Mouse (Mus musculus) gastrocnemius, postnatal 36 days (tissue): Measurements from ENCODE around the gene Gale. TPM values are rescaled to one million over a fixed set of nuclear protein-coding genes. Genes with fewer than 3 reads are reported as not detected.
A peak's percentile ranks its signal among the peaks of the same experiment; 100 is the strongest.

Experiments
- DNase-seq, 2 experiments: peaks; one replicate each; pipeline ENCODE4 v3.0.0; 2022
- intact Hi-C: fragments of 180-260 bp; cut with DNase I; formaldehyde crosslinking; loops from one replicate; pipeline ENCODE4 v1.15.1; 2025
- long read RNA-seq, 2 experiments: library from polyadenylated mRNA; stranded (forward); transcript quantifications; one replicate each; pipeline ENCODE4 v2.0.0; 2021
- total RNA-seq, 2 experiments: library from RNA; stranded (reverse); gene quantifications; 2 replicates each; pipeline ENCODE4 v1.2.3; 2021

Gene Gale
- total RNA-seq: under 1 TPM; 0.49 to 0.69 TPM
- long read RNA-seq, experiment 1, partial matches to known transcripts: 1 of 1 reads
- long read RNA-seq, experiment 1, other reads (novel, unspliced or antisense): 0 of 1 reads
- long read RNA-seq, experiment 2, partial matches to known transcripts: 0 of 1 reads
- long read RNA-seq, experiment 2, other reads (novel, unspliced or antisense): 1 of 1 reads

DNA sequence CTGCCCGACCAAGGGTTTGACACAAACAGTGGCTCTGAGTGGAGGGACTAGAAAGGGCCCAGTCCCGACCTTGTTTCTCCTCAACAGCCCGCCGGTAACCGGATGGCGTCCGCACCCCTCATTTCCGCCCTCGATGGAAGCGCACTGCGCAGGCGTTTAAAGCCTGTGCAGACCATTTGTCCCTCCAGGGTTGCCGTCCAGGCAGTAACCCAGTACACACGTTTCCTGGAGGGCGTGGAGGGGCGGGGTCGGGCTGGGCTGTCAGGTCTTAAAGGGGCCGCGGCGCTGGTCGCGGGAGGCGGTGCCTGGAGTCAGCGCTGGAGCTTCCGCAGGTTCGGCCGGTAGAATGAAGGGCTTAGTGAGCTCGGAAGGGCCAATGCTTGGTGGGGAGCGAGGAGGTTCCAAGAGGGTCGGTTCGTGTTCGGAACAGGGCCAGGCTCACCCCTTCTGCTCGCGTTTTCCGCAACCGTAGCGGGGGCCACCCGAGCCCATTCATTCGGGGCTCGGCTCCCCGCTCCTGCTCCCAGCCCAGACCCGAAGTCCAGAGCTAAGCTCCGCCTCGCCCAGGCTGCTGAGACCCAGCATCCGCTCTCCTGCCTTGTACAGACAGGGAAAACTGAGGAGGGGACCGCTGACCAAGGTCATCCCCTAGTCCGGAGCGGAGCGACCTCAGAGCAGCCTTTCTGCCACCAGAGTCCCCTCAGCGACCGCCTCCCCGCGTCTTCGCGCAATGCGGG, at the start of gene Gale:
TSS of gene Gale (plus strand) at position 271 of the 737 bp plus-strand sequence.
- peak; percentile 86 to 93 for DNase-seq
- intact Hi-C loops: no loop called here

DNA sequence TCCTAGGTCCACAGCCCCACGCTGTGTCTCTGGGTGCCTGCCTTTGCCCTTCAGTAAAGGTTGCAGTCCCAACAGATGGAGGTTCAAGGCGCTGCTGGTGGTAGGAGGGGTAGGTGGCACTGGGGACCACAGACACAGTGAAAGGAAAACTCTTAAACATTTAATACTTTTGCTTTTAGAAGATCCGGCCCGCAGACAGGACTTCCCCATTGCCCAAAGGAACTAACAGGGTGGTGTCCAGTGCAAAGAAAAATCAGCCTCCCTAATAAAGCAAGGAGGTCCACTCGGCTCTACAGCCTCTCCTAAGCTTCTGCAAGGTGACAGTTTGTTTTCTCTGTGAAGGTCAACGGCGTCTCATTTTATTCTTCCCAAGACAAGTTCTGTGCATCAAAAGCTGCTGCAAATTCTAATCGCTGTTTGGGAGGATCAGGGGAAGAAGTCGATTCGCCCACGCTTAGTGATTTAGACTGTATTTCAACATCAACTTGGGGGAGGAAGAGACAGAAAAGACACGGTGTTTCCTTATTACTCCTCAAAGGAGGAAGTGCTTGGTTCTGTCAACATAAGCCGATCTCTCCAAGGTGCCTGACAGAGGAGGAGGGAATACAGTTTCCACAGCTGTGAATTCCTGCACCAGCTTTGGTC, 44.8 kb upstream of the Gale start:
- intact Hi-C loops: no loop called here

DNA sequence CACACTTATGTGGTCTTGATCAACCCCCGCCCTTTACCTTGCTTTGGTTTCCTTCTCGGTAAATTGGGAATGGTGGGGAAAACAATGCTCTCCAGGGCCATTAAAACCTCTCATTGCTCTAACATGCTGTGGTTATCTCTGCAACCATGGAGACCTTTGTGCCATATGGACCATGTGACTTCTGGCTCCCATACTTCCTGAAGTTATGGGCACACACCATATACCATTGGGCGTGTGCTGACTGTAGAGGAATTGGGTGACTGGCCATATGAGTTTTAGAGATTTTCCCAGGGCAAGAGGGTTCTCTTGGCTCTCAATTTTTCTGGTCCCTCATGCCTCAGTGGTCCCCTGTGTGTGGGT, 44.3 kb upstream of the Gale start:
- intact Hi-C loops: no loop called here
- DNase-seq: no peak

More for the DNA sequence above, 44.8 kb upstream of the Gale start:
- no peak for DNase-seq

GRCm38 (mm10) chr4:135920304-135921241, 43.0 kb upstream of the Gale start, which contains the start of gene Fuca1:
TSS of gene Fuca1 (plus strand) at chr4:135920735.
- intact Hi-C loops: no loop called here
- peak; percentile 93 to 95 for DNase-seq

DNA sequence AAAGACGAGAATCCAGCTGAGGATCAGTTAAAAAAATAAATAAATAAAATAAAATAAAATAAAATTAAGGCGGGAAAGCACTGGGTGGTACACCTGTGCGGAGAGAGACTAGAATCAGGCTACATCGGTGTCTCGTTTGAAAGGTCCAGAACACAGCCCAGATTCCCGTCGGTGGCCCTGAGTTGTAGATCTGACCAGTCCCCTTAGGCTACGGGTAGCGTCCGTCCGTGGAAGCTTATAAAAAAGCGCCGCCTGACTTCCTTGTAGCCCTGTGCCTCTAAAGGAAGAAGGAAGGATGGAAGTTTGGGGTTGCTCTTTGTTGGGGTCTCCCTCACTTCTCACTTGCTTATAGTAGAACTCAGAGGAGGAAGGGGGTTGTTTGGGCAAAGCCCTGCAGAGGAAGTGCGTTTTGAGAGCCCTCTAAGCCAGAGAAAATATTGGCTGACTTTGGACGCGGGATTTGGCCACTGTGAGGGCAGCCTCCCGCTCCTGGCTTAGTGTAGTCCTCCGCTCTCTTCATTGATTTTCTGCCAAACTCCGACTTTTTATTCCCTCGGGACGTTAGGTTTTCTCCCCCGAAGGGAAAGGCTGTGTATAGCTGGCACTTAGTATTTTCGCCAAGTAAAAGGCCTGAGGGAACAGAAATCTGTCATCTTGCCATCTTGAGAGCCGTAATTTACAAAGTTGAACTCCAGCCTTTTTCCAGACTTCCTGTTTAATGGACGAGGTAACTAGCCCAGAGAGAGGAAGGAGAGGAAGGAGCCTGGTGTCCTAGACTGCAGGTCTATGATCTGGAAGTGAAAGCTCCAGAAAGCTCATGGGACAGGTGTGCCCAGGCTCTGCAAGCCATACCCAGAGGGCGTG, 42.0 kb upstream of the Gale start:
- DNase-seq: no peak
- intact Hi-C loops: no loop called here

DNA sequence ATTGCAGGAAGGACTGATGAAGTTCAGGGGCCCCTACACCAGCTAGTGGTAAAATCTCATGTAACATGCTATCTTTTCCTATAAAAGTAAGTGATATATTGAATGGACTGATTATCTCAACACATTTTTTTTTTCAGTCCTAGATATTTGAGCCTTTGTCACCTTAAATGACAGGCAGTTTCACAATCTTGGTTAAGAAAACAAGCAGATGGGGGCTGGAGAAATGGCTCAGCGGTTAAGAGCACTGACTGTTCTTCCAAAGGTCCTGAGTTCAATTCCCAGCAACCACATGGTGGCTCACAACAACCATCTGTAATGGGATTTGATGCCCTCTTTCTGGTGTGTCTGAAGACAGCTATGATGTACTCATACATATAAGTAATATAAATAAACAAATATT, 41.3 kb upstream of the Gale start:
- intact Hi-C loops: no loop called here
- DNase-seq: no peak

DNA sequence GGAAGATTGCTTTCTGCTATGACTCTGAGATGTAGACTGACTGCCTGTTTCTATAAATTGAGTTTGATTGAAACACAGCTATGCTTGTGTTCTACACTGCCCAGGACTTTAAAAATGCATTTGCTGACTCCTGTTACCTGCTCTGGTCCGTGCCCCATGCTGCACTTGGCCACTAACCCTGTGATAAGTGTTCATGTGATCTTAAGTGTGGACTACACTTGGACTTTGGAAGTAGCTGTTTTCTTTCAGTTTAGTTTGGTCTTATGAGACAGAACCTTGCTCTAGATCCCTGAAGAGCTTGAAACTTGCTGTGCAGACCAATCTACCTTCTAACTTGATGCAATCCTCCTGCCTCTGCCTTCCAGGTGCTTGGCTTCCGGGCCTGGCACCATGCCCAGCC, 39.1 kb upstream of the Gale start:
- DNase-seq: no peak
- intact Hi-C loops: no loop called here

DNA sequence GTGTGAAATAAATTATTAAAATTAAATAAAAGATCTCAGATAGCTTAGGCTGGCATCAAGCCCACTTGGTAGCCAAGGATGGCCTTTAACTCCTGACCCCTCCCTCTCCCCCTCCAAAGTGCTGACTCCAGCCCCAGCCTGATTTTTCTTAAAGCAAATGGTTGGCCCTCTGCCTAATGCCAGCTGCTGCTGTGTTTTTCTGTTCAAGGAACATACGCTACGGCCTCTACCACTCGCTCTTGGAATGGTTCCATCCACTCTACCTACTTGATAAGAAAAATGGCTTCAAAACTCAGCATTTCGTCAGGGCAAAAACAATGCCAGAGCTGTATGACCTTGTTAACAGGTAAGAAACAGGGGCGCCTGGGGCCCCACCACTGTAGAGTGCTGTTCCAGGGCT, 38.2 kb upstream of the Gale start:
- intact Hi-C loops: no loop called here
- DNase-seq: no peak

GRCm38 (mm10) chr4:135926195-135926808, 37.2 kb upstream of the Gale start:
- no peak for DNase-seq
- intact Hi-C loops: no loop called here

- intact Hi-C loops: no loop called here
- no peak for DNase-seq
These were observed 36.7 kb upstream of the Gale start for GRCm38 (mm10) chr4:135926861-135927260.

- intact Hi-C loops: no loop called here
These were observed 35.2 kb upstream of the Gale start for GRCm38 (mm10) chr4:135928376-135928775.

GRCm38 (mm10) chr4:135929405-135929804, 34.1 kb upstream of the Gale start:
- intact Hi-C loops: no loop called here

More at GRCm38 (mm10) chr4:135928376-135928775, 35.2 kb upstream of the Gale start:
- no peak for DNase-seq

DNA sequence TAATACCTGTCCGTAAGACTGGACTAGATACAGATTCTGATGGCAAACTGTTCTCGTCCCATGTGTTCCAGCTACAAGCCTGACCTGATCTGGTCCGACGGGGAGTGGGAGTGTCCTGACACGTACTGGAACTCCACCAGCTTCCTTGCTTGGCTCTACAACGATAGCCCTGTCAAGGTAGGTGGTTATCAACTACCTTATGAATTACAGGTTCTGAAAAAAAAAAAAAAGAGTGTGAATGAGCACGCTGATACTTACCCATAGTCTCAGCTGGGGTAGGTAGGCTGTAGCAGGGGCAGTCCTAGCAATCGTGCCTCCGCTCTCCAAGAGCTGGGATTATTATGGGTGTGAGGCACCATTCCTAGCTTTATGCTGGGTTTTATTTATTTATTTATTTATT, 33.7 kb upstream of the Gale start:
- DNase-seq: no peak
- intact Hi-C loops: loop anchor here (5.0 kb wide), 2 partner anchors 43 to 128 kb away; no protein-coding TSS in a partner anchor

More at GRCm38 (mm10) chr4:135929405-135929804, 34.1 kb upstream of the Gale start:
- DNase-seq: no peak

DNA sequence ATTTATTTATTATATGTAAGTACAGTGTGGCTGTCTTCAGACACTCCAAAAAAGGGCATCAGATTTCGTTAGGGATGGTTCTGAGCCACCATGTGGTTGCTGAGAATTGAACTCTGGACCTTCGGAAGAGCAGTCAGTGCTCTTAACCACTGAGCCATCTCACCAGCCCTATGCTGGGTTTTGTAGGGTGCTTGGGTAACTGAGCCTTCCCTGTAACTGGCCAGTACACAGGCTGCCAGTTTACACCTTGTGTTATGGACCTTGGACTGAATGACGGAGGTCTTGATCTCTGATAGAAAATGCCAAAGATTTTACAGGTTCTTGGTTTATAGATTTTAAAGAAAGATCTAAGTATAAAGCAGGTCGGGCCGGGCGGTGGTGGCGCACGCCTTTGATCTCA, 33.3 kb upstream of the Gale start:
- DNase-seq: no peak
- intact Hi-C loops: loop anchor here (5.0 kb wide), 2 partner anchors 43 to 128 kb away; no protein-coding TSS in a partner anchor

GRCm38 (mm10) chr4:135931832-135932231, 31.7 kb upstream of the Gale start:
- intact Hi-C loops: loop anchor here (5.0 kb wide), 2 partner anchors 45 to 130 kb away; no protein-coding TSS in a partner anchor
- no peak for DNase-seq

- no peak for DNase-seq
- intact Hi-C loops: loop anchor here (5.0 kb wide), 2 partner anchors 48 to 133 kb away; no protein-coding TSS in a partner anchor
These were observed 28.6 kb upstream of the Gale start for GRCm38 (mm10) chr4:135934708-135935500.

DNA sequence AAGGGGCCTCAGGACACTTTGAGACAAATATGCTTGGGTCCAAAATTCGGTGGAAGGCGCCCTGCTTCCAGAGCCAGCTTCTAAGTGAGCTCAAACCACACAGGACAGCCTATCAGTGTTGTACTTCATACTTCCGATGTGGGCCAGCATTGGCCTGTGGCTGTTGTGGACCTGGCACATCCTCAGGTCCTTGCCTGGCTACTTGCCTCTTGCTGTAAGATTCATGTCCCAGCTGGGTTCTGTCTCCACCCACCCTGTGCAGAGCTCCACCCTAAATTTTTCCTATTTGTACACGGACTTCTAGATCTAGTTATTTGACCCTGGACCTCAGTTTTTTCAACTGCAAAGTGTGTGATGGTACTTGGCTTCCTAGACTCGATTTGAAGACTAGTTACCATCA, 28.0 kb upstream of the Gale start:
- intact Hi-C loops: no loop called here
- peak in 1 of 2 experiments; percentile 41 for DNase-seq

GRCm38 (mm10) chr4:135938858-135939257, 24.7 kb upstream of the Gale start:
- no peak for DNase-seq
- intact Hi-C loops: no loop called here
